Mouse (Mus musculus) lung, embryonic 16.5 days (tissue): ENCODE results near the gene Kcna4. TPM values are rescaled to one million over a fixed set of nuclear protein-coding genes. Genes with fewer than 3 reads are reported as not detected.

Source experiments
- ATAC-seq: fragments of 200-750 bp; cut with Nextera tagmentation; 2 replicates; pipeline ENCODE4 v1.8.0; 2017; ENCODE audit warnings: low read depth, mild to moderate bottlenecking, moderate library complexity
- H3K27ac ChIP-seq: fragments of 300-500 bp; sonication (generic); 2 replicates; pipeline ENCODE4 v1.5.1; 2014; ENCODE audit warnings: mild to moderate bottlenecking, control low read depth, low read length
- H3K27me3 ChIP-seq: fragments of 300-500 bp; sonication (generic); 2 replicates; pipeline ENCODE4 v1.6.1; 2014; ENCODE audit warnings: low read depth, low read length, mixed read lengths; ENCODE audit not compliant: control insufficient read depth, insufficient read depth
- H3K36me3 ChIP-seq: fragments of 300-500 bp; sonication (generic); 2 replicates; pipeline ENCODE4 v1.6.1; 2014; ENCODE audit warnings: low read length; ENCODE audit not compliant: control insufficient read depth, insufficient read depth
- H3K4me1 ChIP-seq: fragments of 300-500 bp; sonication (generic); replicated peaks from 2 replicates; pipeline ENCODE4 v1.6.1; 2014; ENCODE audit warnings: low read length, mixed read lengths; ENCODE audit not compliant: control insufficient read depth, insufficient read depth
- H3K4me2 ChIP-seq: fragments of 300-500 bp; sonication (generic); 2 replicates; pipeline ENCODE4 v1.6.1; 2014; ENCODE audit warnings: low read depth, low read length, control low read depth
- H3K4me3 ChIP-seq: fragments of 300-500 bp; sonication (generic); 2 replicates; pipeline ENCODE4 v1.5.1; 2014; ENCODE audit warnings: mild to moderate bottlenecking, low read length, control low read depth
- H3K9ac ChIP-seq: fragments of 300-500 bp; sonication (generic); 2 replicates; pipeline ENCODE4 v1.6.1; 2014; ENCODE audit warnings: low read length, control low read depth
- H3K9me3 ChIP-seq: fragments of 300-500 bp; sonication (generic); 2 replicates; pipeline ENCODE4 v1.6.1; 2016; ENCODE audit warnings: low read length; ENCODE audit not compliant: control insufficient read depth
- WGBS: fragments of 180-500 bp; shearing (Covaris S2); extraction: QIAGEN DNeasy Blood & Tissue Kit; methylation state at CpG from one replicate; pipeline ENCODE4 v1.1.7; 2014; 5-methylcytosine and 5-hydroxymethylcytosine counted together
- polyA plus RNA-seq: library from polyadenylated mRNA; unstranded; fragments of >200 nt; fragmentation: Nextera tagmentation; extraction: Ambion mirVana; gene quantifications from 2 replicates; pipeline ENCODE4 v1.2.1, GENCODE M21; 2015

The Kcna4 gene
- polyA plus RNA-seq, result 0.21 and 0.33 TPM in 2 replicates

DNA sequence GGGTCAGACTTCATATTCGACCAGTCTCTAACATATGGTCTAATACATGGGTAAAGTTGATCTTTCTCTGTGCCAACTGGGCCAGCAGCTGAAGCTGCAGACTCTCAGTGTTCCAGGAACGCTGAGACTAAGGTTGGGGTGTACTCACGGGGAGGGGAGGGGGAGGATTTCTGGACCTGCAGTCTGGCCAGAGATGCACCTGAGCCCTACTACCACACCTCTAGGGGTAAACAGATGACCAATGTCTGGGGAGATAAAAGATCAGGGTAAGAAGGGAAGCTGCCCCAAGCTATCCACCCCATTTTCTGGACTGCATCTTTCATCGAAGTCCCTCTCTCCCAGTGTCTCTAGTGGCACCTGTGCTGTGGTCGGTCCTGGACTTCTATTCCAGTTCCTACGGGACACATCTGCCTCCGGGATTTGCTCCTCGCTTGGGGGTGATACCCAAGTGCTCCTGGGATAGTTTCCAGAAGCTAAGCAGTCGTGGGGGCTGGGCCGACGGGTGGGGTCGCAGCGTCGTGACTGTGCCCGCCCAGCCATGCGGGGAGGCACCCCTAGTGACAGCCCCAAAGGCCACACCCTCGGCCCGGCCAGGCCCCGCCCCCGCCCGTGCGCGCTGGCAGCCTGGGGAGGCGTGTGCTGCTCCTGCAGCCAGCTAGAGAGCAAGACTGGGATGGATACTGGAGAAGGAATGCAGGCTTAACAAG lies at the start of gene Kcna4:
Gene Kcna4, plus strand, starts transcription at position 650 of the 707 bp plus-strand sequence.
- 4% methylated on average over 24 of the region's 24 CpGs for WGBS
- H3K36me3 ChIP-seq, result no peaks in the 10 kb centered on the region
- no peaks in the 10 kb centered on the region for H3K4me1 ChIP-seq
- H3K4me2 ChIP-seq, result peak within 1 kb of the TSS; percentile 67
- ATAC-seq, result peak; percentile 98
- no peak within 1 kb of the TSS for H3K9ac ChIP-seq
- peak within 1 kb of the TSS; percentile 40 for H3K4me3 ChIP-seq
- H3K9me3 ChIP-seq, result no peaks in the 10 kb centered on the region
- H3K27me3 ChIP-seq, result peaks cover 6% of the 10 kb centered on the region; the same call in 1 of the 2 replicates
- H3K27ac ChIP-seq, result no peak within 1 kb of the TSS

DNA sequence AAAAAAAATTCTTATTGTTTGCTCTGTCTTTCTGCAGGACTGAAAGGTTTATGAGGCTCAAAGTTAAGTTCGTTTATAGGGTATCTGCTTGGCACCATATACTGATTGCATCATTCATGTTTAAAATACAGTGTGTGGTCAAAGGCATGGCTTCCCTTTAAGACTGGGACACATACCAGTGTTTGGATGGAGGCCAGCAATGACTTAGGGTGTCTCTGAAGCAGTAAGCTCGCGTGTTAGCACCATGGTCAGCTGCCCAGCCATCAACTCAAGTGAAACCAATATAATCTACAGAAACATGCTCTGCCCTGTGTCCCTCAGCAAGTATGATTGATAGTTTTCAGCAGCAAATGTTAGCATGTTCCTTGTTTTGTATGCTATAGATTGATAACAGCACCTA lies 32.3 kb upstream of the Kcna4 start:
- H3K27me3 ChIP-seq, result no peaks in the 10 kb centered on the region
- H3K27ac ChIP-seq, result no peak overlapping the region
- no peak for ATAC-seq
- H3K4me2 ChIP-seq, result no peak overlapping the region
- no peaks in the 10 kb centered on the region for H3K9me3 ChIP-seq
- H3K36me3 ChIP-seq, result no peaks in the 10 kb centered on the region
- H3K4me3 ChIP-seq, result no peak overlapping the region
- no peak overlapping the region for H3K9ac ChIP-seq
- 64% methylated on average over 3 of the region's 3 CpGs for WGBS
- H3K4me1 ChIP-seq, result no peaks in the 10 kb centered on the region

DNA sequence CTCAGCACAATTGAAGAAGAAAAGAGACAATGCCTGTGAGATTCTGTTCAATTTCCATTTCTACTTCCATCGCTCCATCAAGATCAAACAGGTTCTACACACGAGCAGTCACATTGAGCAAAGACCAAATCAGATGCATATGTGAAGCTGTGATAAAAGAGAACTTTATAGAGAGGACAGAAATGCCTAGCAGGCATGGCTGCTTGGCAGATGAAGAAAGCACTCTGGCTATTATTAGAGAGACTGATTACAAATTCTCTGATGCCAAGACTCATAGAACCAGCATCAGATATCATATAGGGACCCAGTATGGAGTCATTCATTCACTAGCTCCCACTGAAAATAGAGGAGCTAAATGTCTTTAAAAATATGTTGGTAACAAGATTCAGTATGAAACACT lies 24.2 kb upstream of the Kcna4 start:
- Histone ChIP-seq H3K27ac (no peak overlapping the region), H3K9ac (no peak overlapping the region), H3K9me3 (no peaks in the 10 kb centered on the region), H3K4me3 (no peak overlapping the region), H3K4me1 (no peaks in the 10 kb centered on the region), H3K4me2 (no peak overlapping the region), H3K36me3 (no peaks in the 10 kb centered on the region), H3K27me3 (no peaks in the 10 kb centered on the region)
- no peak for ATAC-seq
- WGBS, result 67% methylated on average over 2 of the region's 2 CpGs

DNA sequence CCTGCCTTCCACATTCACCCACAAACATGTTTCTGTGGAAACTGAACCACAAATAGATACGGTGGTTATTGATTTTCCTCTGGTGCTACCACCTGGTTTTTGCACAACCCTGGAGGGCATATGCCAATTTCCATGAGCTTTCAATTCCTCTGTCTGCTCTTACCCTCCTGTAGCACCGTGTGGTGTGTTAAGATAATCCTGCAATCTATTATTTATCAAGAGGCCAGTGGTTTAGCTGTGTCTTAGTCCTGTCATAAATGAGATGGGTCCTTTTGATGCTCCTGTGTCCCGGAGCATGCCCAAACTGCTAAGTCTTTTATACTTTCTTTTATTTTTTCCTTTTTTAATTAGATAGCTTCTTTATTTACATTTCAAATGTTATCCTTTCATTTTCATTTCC lies 20.4 kb upstream of the Kcna4 start:
- H3K27ac ChIP-seq, result no peak overlapping the region
- H3K4me1 ChIP-seq, result no peaks in the 10 kb centered on the region
- H3K9ac ChIP-seq, result no peak overlapping the region
- H3K4me2 ChIP-seq, result no peak overlapping the region
- no peak for ATAC-seq
- no peaks in the 10 kb centered on the region for H3K9me3 ChIP-seq
- H3K4me3 ChIP-seq, result no peak overlapping the region
- no peaks in the 10 kb centered on the region for H3K27me3 ChIP-seq
- no peaks in the 10 kb centered on the region for H3K36me3 ChIP-seq
- WGBS, result 68% methylated on average over 3 of the region's 3 CpGs

DNA sequence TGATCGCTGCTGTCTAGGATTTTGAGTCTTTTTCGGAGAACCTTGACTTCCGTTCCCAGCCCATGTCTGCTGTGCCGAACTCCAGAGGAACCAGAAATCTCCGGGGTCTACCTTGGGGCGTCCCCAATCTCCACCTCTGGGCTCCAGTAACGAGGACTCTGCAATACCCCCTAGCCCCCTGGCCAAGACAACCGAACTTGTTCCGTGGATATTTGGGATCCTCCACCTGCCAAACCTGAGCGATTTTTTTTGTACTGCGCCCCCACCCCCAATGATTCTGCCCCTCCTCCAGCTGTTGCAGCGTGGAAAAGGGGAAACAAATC lies 219 bp downstream of the Kcna4 start:
- under 1% methylated on average over 12 of the region's 12 CpGs for WGBS
- Histone ChIP-seq H3K27ac (no peak overlapping the region), H3K4me3 (peak overlapping the region; percentile 40)

DNA sequence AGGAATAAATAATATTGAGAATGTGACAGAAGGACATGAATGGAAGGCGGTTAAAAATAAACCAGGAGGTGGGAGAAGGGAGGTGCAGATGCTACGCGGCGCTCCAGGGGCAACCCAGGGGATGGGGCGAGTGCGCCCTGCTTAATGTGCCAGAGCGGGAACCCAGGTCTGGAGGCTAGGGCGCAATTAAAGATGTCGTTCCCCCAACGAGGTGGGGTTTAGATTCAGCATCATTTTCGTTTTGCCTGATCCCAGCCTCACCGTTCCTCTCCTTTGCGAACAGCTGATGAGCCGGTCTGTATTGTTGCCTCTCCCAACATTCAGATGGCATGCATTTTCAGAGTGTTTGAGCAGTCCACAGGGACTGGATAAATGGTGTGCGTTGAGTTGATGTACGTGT lies 703 bp downstream of the Kcna4 start:
- H3K27ac ChIP-seq, result no peak overlapping the region

More for the DNA sequence above, 219 bp downstream of the Kcna4 start:
- 0 out of 2 replicates have a peak, but pooled peaks have one; percentile 27 for ATAC-seq
- peaks cover 6% of the 10 kb centered on the region; the same call in 1 of the 2 replicates for H3K27me3 ChIP-seq
- H3K4me2 ChIP-seq, result peak overlapping the region; percentile 67
- no peaks in the 10 kb centered on the region for H3K36me3 ChIP-seq
- no peaks in the 10 kb centered on the region for H3K4me1 ChIP-seq
- H3K9ac ChIP-seq, result no peak overlapping the region
- no peaks in the 10 kb centered on the region for H3K9me3 ChIP-seq

DNA sequence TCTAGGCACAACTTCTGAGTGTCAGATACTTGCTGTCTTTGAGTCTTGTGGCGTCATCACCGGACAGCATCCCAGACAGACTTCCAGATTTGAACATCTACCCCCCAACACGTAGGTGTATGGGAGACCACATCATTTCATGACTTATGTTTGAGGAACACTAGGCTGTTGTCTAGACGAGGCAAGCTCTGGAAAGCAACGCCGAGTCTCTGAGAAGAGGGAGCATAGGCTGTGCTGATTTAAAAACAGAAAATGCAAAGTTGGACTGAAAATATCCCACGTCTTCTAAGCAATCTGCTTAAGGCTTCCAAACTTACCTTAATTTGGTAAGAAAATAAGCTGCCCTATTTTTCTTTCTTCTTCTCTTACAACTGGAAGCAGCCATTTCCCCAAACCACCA lies 4.1 kb downstream of the Kcna4 start:
- no peak for ATAC-seq
- Histone ChIP-seq H3K27me3 (peaks cover 6% of the 10 kb centered on the region; the same call in 1 of the 2 replicates), H3K4me2 (no peak overlapping the region), H3K36me3 (no peaks in the 10 kb centered on the region), H3K9me3 (no peaks in the 10 kb centered on the region), H3K4me1 (no peaks in the 10 kb centered on the region), H3K27ac (no peak overlapping the region), H3K9ac (no peak overlapping the region), H3K4me3 (no peak overlapping the region)
- 83% methylated on average over 7 of the region's 7 CpGs for WGBS

More for the DNA sequence above, 703 bp downstream of the Kcna4 start:
- Histone ChIP-seq H3K36me3 (no peaks in the 10 kb centered on the region), H3K4me2 (peak overlapping the region; percentile 67), H3K4me1 (no peaks in the 10 kb centered on the region), H3K9ac (no peak overlapping the region), H3K4me3 (peak overlapping the region; percentile 40), H3K9me3 (no peaks in the 10 kb centered on the region), H3K27me3 (peaks cover 6% of the 10 kb centered on the region; the same call in 1 of the 2 replicates)
- ATAC-seq, result no peak
- WGBS, result 3% methylated on average over 16 of the region's 16 CpGs

DNA sequence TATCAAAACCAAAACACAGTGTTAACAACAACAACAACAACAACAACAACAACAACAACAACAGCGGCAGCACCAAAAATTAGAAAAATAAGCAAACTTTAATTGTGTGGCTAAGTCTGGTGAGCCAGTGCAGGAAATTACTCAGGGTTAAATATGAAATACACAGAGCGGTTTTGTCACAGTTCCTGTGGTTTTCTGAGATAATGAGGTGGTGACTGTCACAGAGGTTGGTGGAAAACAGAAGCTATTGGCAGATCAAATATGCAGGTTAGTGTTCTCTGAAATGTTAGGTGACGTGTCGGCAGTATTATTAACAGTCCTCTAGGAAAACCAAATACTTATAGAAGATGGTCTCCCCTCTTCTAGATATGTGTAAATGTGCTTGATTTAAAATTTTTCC lies 11.4 kb downstream of the Kcna4 start:
- no peak for ATAC-seq
- Histone ChIP-seq H3K4me2 (no peak overlapping the region), H3K4me3 (no peak overlapping the region), H3K27ac (no peak overlapping the region), H3K36me3 (no peaks in the 10 kb centered on the region), H3K9ac (no peak overlapping the region), H3K4me1 (no peaks in the 10 kb centered on the region), H3K9me3 (no peaks in the 10 kb centered on the region), H3K27me3 (no peaks in the 10 kb centered on the region)
- 84% methylated on average over 4 of the region's 4 CpGs for WGBS

DNA sequence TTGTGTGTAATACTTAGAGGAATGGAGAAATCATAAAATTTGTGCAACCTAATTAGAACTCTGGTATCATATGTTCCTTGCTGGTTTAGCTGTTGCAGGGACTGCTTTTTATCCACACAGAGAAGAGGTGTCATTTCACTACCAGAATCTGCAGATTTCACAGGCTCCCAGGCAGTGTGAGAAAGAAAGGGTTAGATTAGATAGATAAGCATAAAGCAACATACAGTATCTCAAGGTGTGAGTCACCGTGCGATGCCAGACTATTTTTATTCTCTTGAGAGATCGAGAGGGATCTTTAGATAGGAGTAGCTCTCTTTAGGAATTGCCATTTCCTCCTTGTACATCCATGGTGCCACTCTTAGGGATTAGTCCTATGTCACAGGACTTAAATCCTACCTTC lies 14.3 kb downstream of the Kcna4 start:
- H3K27ac ChIP-seq, result no peak overlapping the region
- no peaks in the 10 kb centered on the region for H3K27me3 ChIP-seq
- H3K36me3 ChIP-seq, result no peaks in the 10 kb centered on the region
- H3K9me3 ChIP-seq, result no peaks in the 10 kb centered on the region
- 60% methylated on average over 3 of the region's 3 CpGs for WGBS
- no peak overlapping the region for H3K4me3 ChIP-seq
- H3K4me1 ChIP-seq, result no peaks in the 10 kb centered on the region
- no peak overlapping the region for H3K9ac ChIP-seq
- H3K4me2 ChIP-seq, result no peak overlapping the region
- ATAC-seq, result no peak
